Mouse (Mus musculus) layer of hippocampus, postnatal 10 days (tissue): Measurements from ENCODE around the gene Anks1. TPM values are rescaled to one million over a fixed set of nuclear protein-coding genes. Genes with fewer than 3 reads are reported as not detected.

Experiments
- DNase-seq, 2 experiments: peaks; one replicate each; pipeline ENCODE4 v3.0.0; 2021; ENCODE audit warnings: low spot score in 2 of 2
- long read RNA-seq: library from polyadenylated mRNA; stranded (forward); transcript quantifications from one replicate; pipeline ENCODE4 v2.0.0, GENCODE M21; 2023
- total RNA-seq, 2 experiments: library from RNA; stranded (reverse); gene quantifications; 2 replicates each; pipeline ENCODE4 v1.2.3; 2021

Gene Anks1
- 10 to 100 TPM; 40.2 to 46.0 TPM for total RNA-seq
- long read RNA-seq, full-length matches to known transcripts, result 2 of 29 reads
- long read RNA-seq, partial matches to known transcripts, result 1 of 29 reads
- long read RNA-seq, other reads (novel, unspliced or antisense), result 26 of 29 reads

- DNase-seq, result peak; percentile 84 to 88
These were observed at the start of gene Anks1 for GRCm38 (mm10) chr17:27908888-27909621. Gene Anks1, plus strand, starts transcription at chr17:27909306.

DNA sequence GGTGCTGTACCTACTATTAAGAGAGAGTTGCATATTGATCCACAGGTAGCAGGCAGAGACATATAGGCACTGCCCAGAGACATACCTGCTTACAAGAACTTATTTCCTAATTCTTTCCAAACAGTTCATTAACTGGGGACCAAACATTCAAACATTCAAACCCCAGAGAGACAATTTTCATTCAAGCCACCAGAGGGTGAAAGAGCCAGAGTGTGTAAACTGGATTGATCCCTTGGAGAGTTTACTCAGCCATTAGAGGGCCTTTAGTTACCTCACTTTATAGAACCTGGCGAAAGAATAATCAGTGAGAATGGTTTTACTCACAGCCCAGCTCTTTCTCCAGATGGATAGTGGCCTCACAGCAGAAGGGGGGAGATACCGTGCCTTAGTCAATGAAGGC is 43.6 kb upstream of the Anks1 start:
- no peak for DNase-seq

GRCm38 (mm10) chr17:27866737-27867136 is 42.4 kb upstream of the Anks1 start:
- DNase-seq, result no peak

DNA sequence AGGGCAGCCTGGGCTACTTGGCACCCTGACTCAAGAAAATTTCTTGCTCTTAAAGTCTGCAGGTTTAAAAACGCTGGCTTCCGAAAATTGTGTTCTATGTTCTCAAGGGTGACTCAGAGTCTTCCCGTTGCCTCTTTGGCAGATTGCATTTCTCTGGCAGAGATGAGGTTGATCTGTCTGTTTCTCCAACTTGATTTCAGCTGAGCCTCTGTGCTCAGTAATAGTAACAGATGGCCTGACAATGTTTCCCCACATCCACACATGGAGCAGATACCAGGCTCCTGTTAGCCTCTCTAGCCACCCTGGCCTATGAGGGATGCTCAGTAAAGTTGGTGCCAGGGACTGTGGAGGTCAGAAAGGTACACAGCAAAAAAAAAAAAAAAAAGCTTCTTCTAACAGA is 37.3 kb upstream of the Anks1 start:
- peak; percentile 18 to 31 for DNase-seq

- DNase-seq, result no peak
These were observed 35.5 kb upstream of the Anks1 start for GRCm38 (mm10) chr17:27873583-27873982.

- DNase-seq, result no peak
These were observed 34.6 kb upstream of the Anks1 start for GRCm38 (mm10) chr17:27874510-27874909.

GRCm38 (mm10) chr17:27881518-27881917 is 27.6 kb upstream of the Anks1 start:
- DNase-seq, result peak in 1 of 2 experiments; percentile 19

DNA sequence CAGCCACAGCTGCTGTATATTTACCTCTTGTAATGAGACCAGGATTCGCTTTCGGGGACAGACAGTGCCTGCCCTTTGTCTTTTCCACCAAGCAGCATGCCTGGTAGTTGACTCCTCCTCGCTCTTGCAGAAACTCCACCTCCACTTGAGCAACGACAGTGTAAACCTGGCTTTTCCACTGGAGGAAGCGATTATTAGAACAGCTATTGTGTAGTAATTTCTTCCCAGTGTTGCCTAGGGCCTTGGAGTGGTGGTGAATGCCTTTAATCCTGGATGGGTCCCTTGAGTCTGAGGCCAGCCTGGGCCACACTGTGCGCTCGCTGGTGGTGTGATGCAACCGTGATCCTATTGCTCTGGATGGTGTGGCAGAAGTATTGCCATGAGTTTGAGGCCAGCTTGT is 26.0 kb upstream of the Anks1 start:
- DNase-seq, result no peak

DNA sequence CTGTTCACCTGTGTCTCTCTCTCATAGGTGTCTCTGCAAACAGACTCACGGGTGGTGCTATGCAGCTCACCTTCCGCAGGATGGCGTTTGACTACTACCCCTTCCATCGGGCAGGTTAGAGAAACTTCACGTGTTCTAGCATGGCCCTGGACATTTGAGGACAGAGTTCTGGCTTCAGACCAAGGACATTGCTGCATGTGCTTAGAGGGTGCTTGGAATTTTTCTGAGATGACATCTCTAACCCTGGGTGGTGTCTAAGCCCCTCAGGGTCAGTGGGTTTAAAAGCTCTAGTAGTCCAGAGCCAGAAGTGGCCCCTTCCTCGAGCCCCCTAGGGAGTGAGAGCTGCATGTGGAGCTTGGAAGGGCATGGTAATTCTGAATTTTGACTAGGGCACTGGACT is 25.1 kb upstream of the Anks1 start:
- DNase-seq, result no peak

DNA sequence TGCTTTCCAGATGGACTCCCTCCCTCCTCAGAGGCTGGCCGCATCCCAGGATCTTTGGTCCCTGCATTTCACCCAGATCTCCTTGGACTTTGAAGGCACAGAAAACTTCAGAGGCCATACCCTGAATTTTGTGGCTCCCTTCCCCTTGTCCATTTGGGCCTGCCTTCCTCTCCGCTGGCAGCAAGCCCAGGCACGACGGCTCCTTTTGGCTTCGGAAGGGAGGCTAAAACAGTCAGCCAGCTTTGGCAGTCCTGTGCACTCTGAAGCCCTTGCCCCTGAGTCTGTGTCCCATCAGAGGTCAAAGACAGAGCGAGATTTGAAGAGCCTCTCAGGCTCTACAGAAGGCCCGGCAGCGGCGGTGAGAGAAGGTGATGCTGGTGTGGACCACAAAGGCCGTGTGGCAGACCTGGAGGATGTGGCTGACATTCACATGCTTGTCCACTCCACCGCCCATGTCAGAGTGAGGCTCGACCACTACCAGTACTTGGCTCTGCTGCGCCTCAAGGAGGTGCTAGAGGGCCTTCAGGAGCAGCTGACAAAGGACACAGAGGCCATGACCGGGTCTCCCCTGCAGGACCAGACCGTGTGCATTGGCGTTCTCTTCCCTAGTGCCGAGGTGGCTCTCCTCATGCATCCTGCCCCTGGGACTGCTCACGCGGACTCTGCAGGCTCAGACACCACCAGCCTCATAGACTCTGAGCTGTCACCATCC is 22.5 kb upstream of the Anks1 start:
- DNase-seq, result peak; percentile 30 to 42

- DNase-seq, result peak; percentile 96 to 97
These were observed 1.4 kb upstream of the Anks1 start for GRCm38 (mm10) chr17:27907512-27908205.

DNA sequence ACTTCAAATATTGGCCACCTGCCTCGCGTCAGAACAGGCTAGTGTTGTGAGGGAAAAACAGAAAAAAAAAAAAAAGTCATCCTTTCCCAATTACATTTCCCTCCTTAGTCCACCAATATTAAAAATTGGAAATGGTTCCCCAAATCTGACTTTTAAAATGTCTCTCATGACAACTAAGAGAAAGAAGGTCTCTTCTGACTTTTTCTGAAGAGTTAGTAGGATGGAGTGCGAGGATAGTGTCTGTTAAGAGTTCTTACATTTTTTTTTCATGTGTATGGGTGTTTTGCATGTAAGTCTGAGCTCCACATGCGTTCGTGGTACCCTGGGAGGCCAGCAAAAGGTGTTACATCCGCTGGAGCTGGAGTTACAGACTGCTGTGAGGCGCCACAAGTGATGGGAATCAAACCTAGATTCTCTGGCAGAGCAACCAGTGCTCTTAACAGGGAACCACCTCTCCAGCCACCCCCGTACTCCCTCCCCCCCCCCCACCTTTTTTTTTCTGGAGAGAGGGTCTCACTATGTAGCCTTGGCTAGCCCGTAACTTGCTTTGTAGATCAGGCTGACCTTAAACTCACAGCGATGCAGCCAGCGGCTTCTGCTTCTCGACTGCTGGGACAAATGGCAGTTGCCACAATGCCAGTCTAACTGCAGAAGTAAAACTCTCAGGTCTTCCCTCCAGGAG is 759 bp upstream of the Anks1 start:
- peak in 1 of 2 experiments; percentile 63 for DNase-seq

- DNase-seq, result peak; percentile 66 to 75
These were observed 755 bp downstream of the Anks1 start, which contains the start of gene Taf11 for GRCm38 (mm10) chr17:27909622-27910500. Gene Taf11, minus strand, starts transcription at chr17:27909844.

GRCm38 (mm10) chr17:27911371-27911770 is 2.3 kb downstream of the Anks1 start:
- DNase-seq, result no peak

- DNase-seq, result no peak
These were observed 5.6 kb downstream of the Anks1 start for GRCm38 (mm10) chr17:27914742-27915141.

DNA sequence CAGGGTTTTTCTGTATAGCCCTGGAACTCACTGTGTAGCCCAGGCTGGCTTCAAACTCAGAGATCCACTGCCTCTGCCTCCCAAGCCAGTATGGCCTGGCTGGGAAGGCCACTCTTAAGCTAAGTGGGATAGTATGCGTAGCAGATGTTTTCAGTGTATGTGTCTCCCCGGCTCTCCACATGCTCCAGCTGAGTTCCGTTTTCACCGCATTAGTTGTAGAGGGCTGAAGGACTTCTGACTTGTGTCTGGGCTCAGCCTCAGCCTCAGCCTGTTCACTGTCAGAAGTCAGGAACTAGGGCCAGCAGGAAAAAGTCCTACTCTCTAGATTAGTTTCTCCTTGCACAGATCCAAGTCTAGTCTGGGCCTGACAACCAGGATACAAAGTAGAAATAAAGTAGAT is 7.3 kb downstream of the Anks1 start:
- no peak for DNase-seq

DNA sequence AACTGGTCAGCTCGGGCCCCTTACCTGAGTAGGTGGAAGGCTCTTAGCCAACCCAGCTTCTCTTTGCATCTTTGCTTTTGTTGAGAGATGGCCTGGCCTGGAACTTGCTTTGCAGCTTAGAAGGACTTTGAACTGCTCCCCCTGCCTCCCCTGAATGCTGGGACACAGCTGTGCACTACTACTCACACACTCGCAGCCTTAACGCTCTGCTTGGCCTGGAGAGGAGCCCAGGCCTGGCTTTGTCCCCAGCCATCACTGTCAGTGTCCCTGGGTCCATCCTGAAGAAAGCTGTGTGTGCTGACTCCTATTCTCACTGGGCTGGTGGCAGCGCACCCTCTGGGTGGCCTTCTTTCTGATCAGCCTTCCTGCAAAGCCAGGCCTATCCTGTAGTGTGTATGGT is 11.6 kb downstream of the Anks1 start:
- no peak for DNase-seq

DNA sequence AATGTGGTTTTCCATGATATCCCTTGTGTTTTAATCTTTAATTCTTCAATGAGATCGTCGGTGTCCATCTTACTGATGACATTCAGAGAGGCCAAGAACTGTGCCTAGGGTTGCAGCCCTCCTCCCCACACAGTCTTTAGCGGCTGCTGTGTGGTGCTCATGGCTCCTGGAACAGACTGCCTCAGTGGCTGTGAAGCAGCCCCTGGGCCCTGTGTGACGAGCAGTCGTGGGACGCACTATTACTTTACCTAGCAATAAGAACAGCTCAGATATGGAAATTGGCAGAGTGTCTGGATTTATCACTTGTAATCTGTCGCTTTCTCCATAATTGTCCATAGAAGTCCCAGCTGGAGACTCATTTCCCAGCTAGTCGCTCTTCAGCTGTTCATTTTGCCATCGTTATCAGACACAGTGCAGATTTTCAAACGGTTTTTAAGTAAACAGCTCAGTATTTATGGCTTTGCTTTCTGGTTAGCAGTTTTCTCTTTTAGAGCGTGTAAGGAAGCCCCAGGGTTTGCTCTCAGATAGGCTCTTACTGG is 13.1 kb downstream of the Anks1 start:
- no peak for DNase-seq

- no peak for DNase-seq
These were observed 15.9 kb downstream of the Anks1 start for GRCm38 (mm10) chr17:27925054-27925453.

DNA sequence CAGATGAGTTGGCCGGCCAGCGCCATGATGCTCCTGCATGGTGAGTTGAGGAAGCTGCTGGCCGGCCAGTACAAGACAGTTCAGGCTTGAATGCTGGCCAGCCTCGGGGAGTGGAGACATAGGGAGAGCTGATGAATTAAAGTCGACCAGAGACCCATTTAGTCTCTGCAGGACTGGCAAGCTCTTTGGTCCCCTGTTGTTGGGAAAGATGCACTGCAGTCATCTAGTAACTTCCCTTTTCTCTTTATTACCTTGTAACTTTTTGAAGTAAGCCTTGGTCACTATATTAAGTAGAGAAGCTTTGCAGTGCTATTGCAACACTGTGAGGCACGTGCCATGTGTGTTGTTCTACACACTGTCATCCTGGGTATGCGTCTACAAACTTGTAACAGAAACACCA is 16.4 kb downstream of the Anks1 start:
- DNase-seq, result no peak
